Mouse (Mus musculus) lung, postnatal 14 days (tissue): ENCODE results near the gene Cyp2d10.
A peak's percentile ranks its signal among the peaks of the same experiment; 100 is the strongest.

Experiments
- DNase-seq: peaks from one replicate; pipeline ENCODE4 v3.0.0; 2021

Gene Cyp2d10

GRCm38 (mm10) chr15:82354126-82354945 lies 52.7 kb downstream of the Cyp2d10 start, which contains the start of gene Ndufa6:
TSS of gene Ndufa6 (minus strand) at chr15:82354322.
- DNase-seq: peak; percentile 98

- no peak for DNase-seq
Measured at GRCm38 (mm10) chr15:82353745-82354113, 53.3 kb downstream of the Cyp2d10 start.

- DNase-seq: no peak
Measured at GRCm38 (mm10) chr15:82353078-82353744, 53.8 kb downstream of the Cyp2d10 start.
